9 mouse cellular contexts compared by ENCODE assay signal in the genomic region with DNA sequence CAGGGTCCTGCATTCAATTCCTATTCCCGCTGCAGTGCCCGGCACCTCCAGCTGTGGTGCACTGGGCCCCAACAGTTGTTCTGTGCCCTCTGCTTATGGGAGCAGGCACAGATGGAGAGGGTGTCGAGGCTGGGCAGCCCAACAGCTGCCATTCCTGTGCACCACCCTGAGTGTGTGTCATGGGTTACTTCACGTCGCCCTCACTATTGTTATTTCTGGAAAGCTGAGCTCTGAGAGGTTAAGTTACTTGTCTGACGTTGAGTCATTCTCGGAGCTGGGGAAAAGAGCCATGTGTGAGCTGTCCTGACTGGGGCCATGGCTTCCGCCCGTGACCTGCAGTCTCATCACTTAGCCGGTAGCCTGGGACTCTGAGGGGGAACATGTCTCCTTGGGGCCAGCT. TPM values are rescaled to one million over a fixed set of nuclear protein-coding genes. Genes with fewer than 3 reads are reported as not detected.
A peak's percentile ranks its signal among the peaks of the same experiment; 100 is the strongest.
DNase-seq lines count a peak whose midpoint lies in the region; ATAC-seq and TF ChIP-seq lines count a peak whose summit lies in the region.
"Had no signal": no experiment of that assay in that cellular context is flagged by ENCODE, and none has a peak within 500 bp of the region (broad histone marks: within the 10 kb centered on the region; RNA-seq: fewer than 3 reads in every experiment).

No protein-coding gene starts in this region.

- no peak overlapping the region for H3K27ac ChIP-seq in intestine, postnatal 0 days (ENCODE audit: low read depth, low read length)
- H3K27ac ChIP-seq in midbrain, embryonic 11.5 days (ENCODE audit: low read depth, low read length) = no peak overlapping the region

- WGBS in intestine, postnatal 0 days = 67% methylated on average over 10 of the region's 10 CpGs
- 76% methylated on average over 10 of the region's 10 CpGs for WGBS in midbrain, embryonic 11.5 days

- no peaks in the 10 kb centered on the region for H3K36me3 ChIP-seq in intestine, postnatal 0 days (ENCODE audit: control insufficient read depth, insufficient read depth)
- no peaks in the 10 kb centered on the region for H3K36me3 ChIP-seq in midbrain, embryonic 11.5 days (ENCODE audit: control insufficient read depth, insufficient read depth, low read length)

- no peak for ATAC-seq in intestine, postnatal 0 days
- ATAC-seq in midbrain, embryonic 11.5 days (ENCODE audit: low FRiP score) = no peak
- ATAC-seq: midbrain, embryonic 16.5 days had no signal

- H3K27me3 ChIP-seq in intestine, postnatal 0 days (replicated peaks; ENCODE audit: control insufficient read depth, insufficient read depth, low read length) = no peaks in the 10 kb centered on the region
- no peaks in the 10 kb centered on the region for H3K27me3 ChIP-seq in midbrain, embryonic 11.5 days (ENCODE audit: control insufficient read depth, insufficient read depth, low read length)

- H3K9me3 ChIP-seq in intestine, postnatal 0 days (ENCODE audit: control insufficient read depth) = no peaks in the 10 kb centered on the region
- no peaks in the 10 kb centered on the region for H3K9me3 ChIP-seq in midbrain, embryonic 11.5 days (ENCODE audit: control insufficient read depth, low read length)

- no peak overlapping the region for H3K4me2 ChIP-seq in intestine, postnatal 0 days (replicated peaks; ENCODE audit: low read depth)
- no peak overlapping the region for H3K4me2 ChIP-seq in midbrain, embryonic 11.5 days

- H3K9ac ChIP-seq in intestine, postnatal 0 days (ENCODE audit: low read depth, low read length) = no peak overlapping the region
- H3K9ac ChIP-seq in midbrain, embryonic 11.5 days (ENCODE audit: low read length) = no peak overlapping the region

- H3K4me1 ChIP-seq in intestine, postnatal 0 days (replicated peaks; ENCODE audit: control insufficient read depth, insufficient read depth, low read length) = peaks cover 3% of the 10 kb centered on the region; the same call in 1 of the 2 replicates
- H3K4me1 ChIP-seq in midbrain, embryonic 11.5 days (ENCODE audit: control insufficient read depth, insufficient read depth, low read length) = 0 out of 2 replicates have a peak, but pooled peaks cover 2% of the 10 kb centered on the region

- peak; percentile 41 for DNase-seq in ovary, postnatal 36 days (ENCODE audit: low spot score)
- no peak for DNase-seq in ovary, postnatal 14 days (ENCODE audit: low spot score)
- DNase-seq in fibroblast of lung, adult 2 months (ENCODE audit: low read depth) = peak; percentile 78
- DNase-seq in cerebellum, adult 9-10 months = no peak
- DNase-seq in frontal cortex, postnatal 10 days (ENCODE audit: low spot score in 2 of 2) = no peak
- DNase-seq in midbrain, embryonic 11.5 days (ENCODE audit: low spot score, missing footprints) = no peak
- DNase-seq: cerebellum, adult 18-20 months had no signal

- TF ChIP-seq CTCF in intestine, postnatal 0 days (IDR thresholded peaks at IDR 0.05; ENCODE audit: low read depth) = peak; percentile 18; the same call in 1 of the 2 replicates

- H3K4me3 ChIP-seq in intestine, postnatal 0 days (ENCODE audit: low read depth, low read length) = no peak overlapping the region
- no peak overlapping the region for H3K4me3 ChIP-seq in midbrain, embryonic 11.5 days (ENCODE audit: low read depth, low read length)

RNA-seq across cellular contexts. Expression of a gene that starts 17.2 kb away (rescaled TPM):
- polyA plus RNA-seq in intestine, postnatal 0 days (2015; fragmentation: Nextera tagmentation; extraction: Ambion mirVana) = 0.72 TPM in 2 replicates
- 0.58 and 0.68 TPM in 2 replicates for polyA plus RNA-seq in midbrain, embryonic 11.5 days (2014; fragmentation: Nextera tagmentation; extraction: Ambion mirVana)

Comparison
In these comparisons a context has a peak if more than half of its experiments do, and no peak if none do; other contexts are left out.
1. DNase-seq: peak in ovary, postnatal 36 days (single experiment) and fibroblast of lung, adult 2 months (single experiment); none in ovary, postnatal 14 days (single experiment), cerebellum, adult 9-10 months (single experiment), frontal cortex, postnatal 10 days (0 of 2) and midbrain, embryonic 11.5 days (single experiment).